Mouse (Mus musculus) liver, embryonic 15.5 days (tissue): ENCODE results near the gene Gm9008. TPM values are rescaled to one million over a fixed set of nuclear protein-coding genes. Genes with fewer than 3 reads are reported as not detected.
"Not testable (repeated sequence)": the region's sequence is repeated elsewhere in the genome, so short reads cannot be mapped to it uniquely, and the experiment has no call there.

Experiments used
- ATAC-seq: fragments of 200-750 bp; cut with Nextera tagmentation; 2 replicates; pipeline ENCODE4 v1.8.0; 2017; ENCODE audit warnings: moderate number of reproducible peaks, mild to moderate bottlenecking, moderate library complexity; ENCODE audit not compliant: insufficient read depth
- H3K27ac ChIP-seq: fragments of 300-500 bp; sonication (generic); replicated peaks from 2 replicates; pipeline ENCODE4 v1.5.1; 2015; ENCODE audit warnings: mild to moderate bottlenecking, inconsistent platforms
- H3K27me3 ChIP-seq: fragments of 300-500 bp; sonication (generic); 2 replicates; pipeline ENCODE4 v1.6.1; 2015; ENCODE audit warnings: mild to moderate bottlenecking, inconsistent platforms
- H3K36me3 ChIP-seq: fragments of 300-500 bp; sonication (generic); replicated peaks from 2 replicates; pipeline ENCODE4 v1.6.1; 2015; ENCODE audit warnings: moderate library complexity, mild to moderate bottlenecking, inconsistent platforms
- H3K4me1 ChIP-seq: fragments of 300-500 bp; sonication (generic); replicated peaks from 2 replicates; pipeline ENCODE4 v1.6.1; 2015; ENCODE audit warnings: inconsistent platforms
- H3K4me2 ChIP-seq: fragments of 300-500 bp; sonication (generic); 2 replicates; pipeline ENCODE4 v1.6.1; 2015; ENCODE audit warnings: moderate library complexity, mild to moderate bottlenecking, inconsistent platforms
- H3K4me3 ChIP-seq: fragments of 300-500 bp; sonication (generic); replicated peaks from 2 replicates; pipeline ENCODE4 v1.5.1; 2015; ENCODE audit warnings: mild to moderate bottlenecking, inconsistent platforms
- H3K9ac ChIP-seq: fragments of 300-500 bp; sonication (generic); 2 replicates; pipeline ENCODE4 v1.6.1; 2015; ENCODE audit warnings: moderate library complexity, mild to moderate bottlenecking, inconsistent platforms
- H3K9me3 ChIP-seq: fragments of 300-500 bp; sonication (generic); replicated peaks from 2 replicates; pipeline ENCODE4 v1.6.1; 2016; ENCODE audit warnings: inconsistent platforms
- WGBS: fragments of 180-500 bp; shearing (Covaris S2); methylation state at CpG from one replicate; pipeline ENCODE4 v1.1.7; 2015; ENCODE audit warnings: mixed read lengths; ENCODE audit not compliant: insufficient replicate concordance; 5-methylcytosine and 5-hydroxymethylcytosine counted together
- polyA plus RNA-seq: library from polyadenylated mRNA; unstranded; fragments of >200 nt; fragmentation: Nextera tagmentation; extraction: Ambion mirVana; gene quantifications from 2 replicates; pipeline ENCODE4 v1.2.1, GENCODE M21; 2015

Gene Gm9008
- 0.05 and 0.07 TPM in 2 replicates for polyA plus RNA-seq

- H3K27ac ChIP-seq, ATAC-seq, H3K4me2 ChIP-seq, H3K4me1 ChIP-seq, H3K27me3 ChIP-seq, H3K9ac ChIP-seq, H3K9me3 ChIP-seq, H3K4me3 ChIP-seq, H3K36me3 ChIP-seq: not testable (repeated sequence)
- 80% methylated on average over 19 of the region's 22 CpGs for WGBS
Observed at GRCm38 (mm10) chr6:76497054-76497835, at the start of gene Gm9008. TSS of gene Gm9008 (minus strand) at chr6:76497784.

GRCm38 (mm10) chr6:76521975-76522641 is 24.5 kb upstream of the Gm9008 start:
- no peak overlapping the region for H3K4me3 ChIP-seq
- 69% methylated on average over 4 of the region's 4 CpGs for WGBS
- ATAC-seq, result no peak
- no peaks in the 10 kb centered on the region for H3K36me3 ChIP-seq
- no peak overlapping the region for H3K27ac ChIP-seq
- H3K4me2 ChIP-seq, result no peak overlapping the region
- no peaks in the 10 kb centered on the region for H3K4me1 ChIP-seq
- no peaks in the 10 kb centered on the region for H3K27me3 ChIP-seq
- no peak overlapping the region for H3K9ac ChIP-seq
- H3K9me3 ChIP-seq, result no peaks in the 10 kb centered on the region

GRCm38 (mm10) chr6:76510200-76510599 is 12.6 kb upstream of the Gm9008 start:
- no peak for ATAC-seq
- no peak overlapping the region for H3K9ac ChIP-seq

GRCm38 (mm10) chr6:76496335-76496734 is 1.2 kb downstream of the Gm9008 start:
- H3K36me3 ChIP-seq, H3K27ac ChIP-seq, H3K4me3 ChIP-seq, H3K9me3 ChIP-seq, H3K4me2 ChIP-seq, H3K4me1 ChIP-seq, ATAC-seq, H3K9ac ChIP-seq, H3K27me3 ChIP-seq: not testable (repeated sequence)
- 82% methylated on average over 10 of the region's 12 CpGs for WGBS

More at GRCm38 (mm10) chr6:76510200-76510599, 12.6 kb upstream of the Gm9008 start:
- Histone ChIP-seq H3K4me1 (no peaks in the 10 kb centered on the region), H3K36me3 (no peaks in the 10 kb centered on the region), H3K9me3 (no peaks in the 10 kb centered on the region), H3K4me3 (no peak overlapping the region), H3K27ac (no peak overlapping the region), H3K4me2 (no peak overlapping the region), H3K27me3 (no peaks in the 10 kb centered on the region)

- Histone ChIP-seq H3K27ac (no peak overlapping the region), H3K4me2 (no peak overlapping the region), H3K36me3 (no peaks in the 10 kb centered on the region), H3K4me1 (no peaks in the 10 kb centered on the region), H3K9ac (no peak overlapping the region), H3K27me3 (no peaks in the 10 kb centered on the region), H3K4me3 (no peak overlapping the region), H3K9me3 (no peaks in the 10 kb centered on the region)
- 37% methylated on average over 2 of the region's 2 CpGs for WGBS
- no peak for ATAC-seq
Observed at GRCm38 (mm10) chr6:76468194-76468593, 29.4 kb downstream of the Gm9008 start.
